ENCODE assay signal across 8 mouse cellular contexts in genomic region chr8:121532381-121532780, GRCm38 (mm10). TPM values are rescaled to one million over a fixed set of nuclear protein-coding genes. Genes with fewer than 3 reads are reported as not detected.
DNase-seq lines count a peak whose midpoint lies in the region.

No protein-coding gene starts in this region.

- intact Hi-C loops in left cerebral cortex, postnatal 4 days (cut with DNase I), result no loop called here
- intact Hi-C loops in left cerebral cortex, postnatal 25 days (cut with DNase I), result no loop called here

- DNase-seq in adrenal gland, postnatal 10 days, result peak; percentile 57
- DNase-seq in adrenal gland, adult 8-10 months, result no peak
- peak; percentile 52 for DNase-seq in left cerebral cortex, postnatal 4 days
- no peak for DNase-seq in left cerebral cortex, postnatal 25 days (ENCODE audit: low spot score in 2 of 2)
- DNase-seq in c-Kit-positive CD71-negative TER-119-negative erythroid progenitor cells, embryonic 14.5 days (ENCODE audit: low read depth), result peak; percentile 24
- DNase-seq in lung, postnatal 36 days, result peak; percentile 36
- no peak for DNase-seq in right cerebral cortex, adult 2 months (ENCODE audit: low spot score in 2 of 2)
- no peak for DNase-seq in right cerebral cortex, postnatal 4 days

RNA-seq across cellular contexts. Expression of gene 1700018B08Rik, which starts 11.7 kb away (rescaled TPM):
- total RNA-seq in adrenal gland, postnatal 10 days (2021), result not detected
- not detected for total RNA-seq in adrenal gland, adult 8-10 months (2022)
- total RNA-seq in left cerebral cortex, postnatal 4 days (2021), result not detected
- not detected for total RNA-seq in left cerebral cortex, postnatal 25 days (2021)

RNA-seq across cellular contexts. Expression of gene Fbxo31, which starts 46.2 kb away (rescaled TPM):
- 10 to 100 TPM; 33.6 to 43.8 TPM for total RNA-seq in adrenal gland, postnatal 10 days (2021)
- total RNA-seq in adrenal gland, adult 8-10 months (2022), result 10 to 100 TPM; 33.4 to 52.9 (median 41.8) TPM
- 10 to 100 TPM; 64.1 to 67.3 TPM for total RNA-seq in left cerebral cortex, postnatal 4 days (2021)
- 10 to 100 TPM; 90.3 to 91.6 TPM for total RNA-seq in left cerebral cortex, postnatal 25 days (2021)

RNA-seq across cellular contexts. Expression of gene Map1lc3b, which starts 57.8 kb away (rescaled TPM):
- 100 to 1,000 TPM; 132 to 152 TPM for total RNA-seq in adrenal gland, postnatal 10 days (2021)
- 100 to 1,000 TPM; 167 to 214 (median 191) TPM for total RNA-seq in adrenal gland, adult 8-10 months (2022)
- 100 to 1,000 TPM; 145 to 167 TPM for total RNA-seq in left cerebral cortex, postnatal 4 days (2021)
- 100 to 1,000 TPM; 180 to 191 TPM for total RNA-seq in left cerebral cortex, postnatal 25 days (2021)

Comparison
In these comparisons a context has a peak if more than half of its experiments do, and no peak if none do; other contexts are left out.
1. DNase-seq: peak in adrenal gland, postnatal 10 days (single experiment), left cerebral cortex, postnatal 4 days (single experiment), c-Kit-positive CD71-negative TER-119-negative erythroid progenitor cells, embryonic 14.5 days (single experiment) and lung, postnatal 36 days (single experiment); none in adrenal gland, adult 8-10 months (single experiment), left cerebral cortex, postnatal 25 days (0 of 2), right cerebral cortex, adult 2 months (0 of 2) and right cerebral cortex, postnatal 4 days (single experiment).